Mouse (Mus musculus): ENCODE measurements around the gene Srl. TPM values are rescaled to one million over a fixed set of nuclear protein-coding genes. Genes with fewer than 3 reads are reported as not detected.
"Not testable (repeated sequence)": the region's sequence is repeated elsewhere in the genome, so short reads cannot be mapped to it uniquely, and the experiment has no call there.

Srl gene
- polyA plus RNA-seq, 1 experiment from 2014 or later = 5.5 TPM

GRCm38 (mm10) chr16:4489114-4489624, 52.4 kb downstream of the Srl start:
- H3K4me2 ChIP-seq (replicated peaks; ENCODE audit: low read depth, low read length) = no peak overlapping the region
- H3K27me3 ChIP-seq (replicated peaks; ENCODE audit: insufficient read depth, low read length) = no peaks in the 10 kb centered on the region
- DNase-seq (ENCODE audit: low spot score) (peak; percentile 96), ATAC-seq (peak; percentile 97)
- H3K9me3 ChIP-seq (ENCODE audit: low read length) = no peaks in the 10 kb centered on the region
- H3K4me1 ChIP-seq (ENCODE audit: insufficient read depth, low read depth, low read length) = no peaks in the 10 kb centered on the region; the same call in 1 of the 2 replicates
- no peak overlapping the region for H3K4me3 ChIP-seq (ENCODE audit: low read depth, low read length)
- H3K27ac ChIP-seq (ENCODE audit: low read length) = peak overlapping the region; percentile 77
- no peaks in the 10 kb centered on the region for H3K36me3 ChIP-seq (ENCODE audit: insufficient read depth, low read length)
- WGBS = 44% methylated on average over 11 of the region's 11 CpGs
- peak; percentile 98 for TF ChIP-seq CTCF (IDR thresholded peaks at IDR 0.05)
- TF ChIP-seq EP300 (IDR thresholded peaks at IDR 0.05) = no peak
- H3K9ac ChIP-seq (replicated peaks; ENCODE audit: low read depth) = no peak overlapping the region

- H3K4me1 ChIP-seq (ENCODE audit: insufficient read depth, low read depth, low read length) = no peaks in the 10 kb centered on the region
- H3K27me3 ChIP-seq (replicated peaks; ENCODE audit: insufficient read depth, low read length) = no peaks in the 10 kb centered on the region
- TF ChIP-seq EP300 (IDR thresholded peaks at IDR 0.05) (no peak), CTCF (IDR thresholded peaks at IDR 0.05) (no peak)
- no peak for ATAC-seq
- no peak overlapping the region for H3K9ac ChIP-seq (replicated peaks; ENCODE audit: low read depth)
- H3K27ac ChIP-seq (ENCODE audit: low read length) = no peak overlapping the region
- 79% methylated on average over 5 of the region's 5 CpGs for WGBS
- DNase-seq (ENCODE audit: low spot score) = no peak
- H3K9me3 ChIP-seq (ENCODE audit: low read length) = no peaks in the 10 kb centered on the region
- H3K4me2 ChIP-seq (replicated peaks; ENCODE audit: low read depth, low read length) = no peak overlapping the region
- H3K36me3 ChIP-seq (ENCODE audit: insufficient read depth, low read length) = no peaks in the 10 kb centered on the region
- no peak overlapping the region for H3K4me3 ChIP-seq (ENCODE audit: low read depth, low read length)
Measured at GRCm38 (mm10) chr16:4480616-4481265, 60.9 kb downstream of the Srl start.

GRCm38 (mm10) chr16:4477591-4478215, 63.9 kb downstream of the Srl start:
- Histone ChIP-seq H3K9ac (replicated peaks; ENCODE audit: low read depth) (no peak overlapping the region), H3K4me2 (replicated peaks; ENCODE audit: low read depth, low read length) (no peak overlapping the region), H3K9me3 (ENCODE audit: low read length) (no peaks in the 10 kb centered on the region), H3K27ac (ENCODE audit: low read length) (no peak overlapping the region), H3K4me3 (ENCODE audit: low read depth, low read length) (no peak overlapping the region), H3K27me3 (replicated peaks; ENCODE audit: insufficient read depth, low read length) (no peaks in the 10 kb centered on the region), H3K36me3 (ENCODE audit: insufficient read depth, low read length) (no peaks in the 10 kb centered on the region), H3K4me1 (ENCODE audit: insufficient read depth, low read depth, low read length) (peaks cover 6% of the 10 kb centered on the region; the same call in 1 of the 2 replicates)
- DNase-seq (ENCODE audit: low spot score) = no peak
- 72% methylated on average over 10 of the region's 10 CpGs for WGBS
- TF ChIP-seq EP300 (IDR thresholded peaks at IDR 0.05) (no peak), CTCF (IDR thresholded peaks at IDR 0.05) (no peak)
- no peak for ATAC-seq

GRCm38 (mm10) chr16:4474882-4475803, 66.5 kb downstream of the Srl start:
- Histone ChIP-seq H3K9me3 (ENCODE audit: low read length) (no peaks in the 10 kb centered on the region), H3K36me3 (ENCODE audit: insufficient read depth, low read length) (no peaks in the 10 kb centered on the region), H3K4me3 (ENCODE audit: low read depth, low read length) (peak overlapping the region; percentile 49), H3K9ac (replicated peaks; ENCODE audit: low read depth) (peak overlapping the region; percentile 75), H3K27me3 (replicated peaks; ENCODE audit: insufficient read depth, low read length) (no peaks in the 10 kb centered on the region), H3K4me1 (ENCODE audit: insufficient read depth, low read depth, low read length) (peaks cover 6% of the 10 kb centered on the region; the same call in 1 of the 2 replicates), H3K27ac (ENCODE audit: low read length) (peak overlapping the region; percentile 82), H3K4me2 (replicated peaks; ENCODE audit: low read depth, low read length) (peak overlapping the region; percentile 86)
- DNase-seq (ENCODE audit: low spot score) = peak; percentile 96
- ATAC-seq = peak; percentile 96
- TF ChIP-seq CTCF (IDR thresholded peaks at IDR 0.05) = peak; percentile 100
- no peak for TF ChIP-seq EP300 (IDR thresholded peaks at IDR 0.05)
- 17% methylated on average over 42 of the region's 42 CpGs for whole genome bisulfite sequencing

- not testable (repeated sequence) for H3K4me1 ChIP-seq (ENCODE audit: insufficient read depth, low read depth, low read length); DNase-seq (ENCODE audit: low spot score); H3K27me3 ChIP-seq (replicated peaks; ENCODE audit: insufficient read depth, low read length); ATAC-seq; H3K9me3 ChIP-seq (ENCODE audit: low read length); H3K36me3 ChIP-seq (ENCODE audit: insufficient read depth, low read length)
- WGBS = 67% methylated on average over 10 of the region's 10 CpGs
- Histone ChIP-seq H3K4me3 (ENCODE audit: low read depth, low read length) (peak overlapping the region; percentile 49), H3K4me2 (replicated peaks; ENCODE audit: low read depth, low read length) (peak overlapping the region; percentile 86), H3K27ac (ENCODE audit: low read length) (peak overlapping the region; percentile 82), H3K9ac (replicated peaks; ENCODE audit: low read depth) (peak overlapping the region; percentile 75)
Measured at GRCm38 (mm10) chr16:4474040-4474881, 67.4 kb downstream of the Srl start.
